Mouse (Mus musculus): ENCODE measurements around the gene Gm20388. TPM values are rescaled to one million over a fixed set of nuclear protein-coding genes. Genes with fewer than 3 reads are reported as not detected.

The Gm20388 gene
- polyA plus RNA-seq, 1 experiment from 2014 or later, result 12.4 TPM

DNA sequence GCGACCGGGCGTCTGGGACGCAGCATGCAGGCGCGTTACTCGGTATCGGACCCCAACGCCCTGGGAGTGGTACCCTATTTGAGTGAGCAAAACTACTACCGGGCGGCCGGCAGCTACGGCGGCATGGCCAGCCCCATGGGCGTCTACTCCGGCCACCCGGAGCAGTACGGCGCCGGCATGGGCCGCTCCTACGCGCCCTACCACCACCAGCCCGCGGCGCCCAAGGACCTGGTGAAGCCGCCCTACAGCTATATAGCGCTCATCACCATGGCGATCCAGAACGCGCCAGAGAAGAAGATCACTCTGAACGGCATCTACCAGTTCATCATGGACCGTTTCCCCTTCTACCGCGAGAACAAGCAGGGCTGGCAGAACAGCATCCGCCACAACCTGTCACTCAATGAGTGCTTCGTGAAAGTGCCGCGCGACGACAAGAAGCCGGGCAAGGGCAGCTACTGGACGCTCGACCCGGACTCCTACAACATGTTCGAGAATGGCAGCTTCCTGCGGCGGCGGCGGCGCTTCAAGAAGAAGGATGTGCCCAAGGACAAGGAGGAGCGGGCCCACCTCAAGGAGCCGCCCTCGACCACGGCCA is 1206.0 kb downstream of the Gm20388 start:
- Histone ChIP-seq H3K4me1 (ENCODE audit: control insufficient read depth, insufficient read depth, low read depth, low read length) (peaks cover 15% of the 10 kb centered on the region), H3K9me3 (ENCODE audit: control insufficient read depth, low read length) (peaks cover 4% of the 10 kb centered on the region; the same call in 1 of the 2 replicates), H3K4me2 (ENCODE audit: low read length) (peak overlapping the region; percentile 63), H3K27ac (ENCODE audit: low read depth, low read length) (no peak overlapping the region), H3K9ac (ENCODE audit: low read depth, low read length) (peak overlapping the region; percentile 38), H3K36me3 (ENCODE audit: control insufficient read depth, insufficient read depth, low read length) (no peaks in the 10 kb centered on the region), H3K4me3 (ENCODE audit: low read length) (peak overlapping the region; percentile 39), H3K27me3 (replicated peaks; ENCODE audit: control insufficient read depth, insufficient read depth, low read length) (peaks cover 70% of the 10 kb centered on the region)
- no peak for ATAC-seq
- WGBS, result under 1% methylated on average over 55 of the region's 55 CpGs

DNA sequence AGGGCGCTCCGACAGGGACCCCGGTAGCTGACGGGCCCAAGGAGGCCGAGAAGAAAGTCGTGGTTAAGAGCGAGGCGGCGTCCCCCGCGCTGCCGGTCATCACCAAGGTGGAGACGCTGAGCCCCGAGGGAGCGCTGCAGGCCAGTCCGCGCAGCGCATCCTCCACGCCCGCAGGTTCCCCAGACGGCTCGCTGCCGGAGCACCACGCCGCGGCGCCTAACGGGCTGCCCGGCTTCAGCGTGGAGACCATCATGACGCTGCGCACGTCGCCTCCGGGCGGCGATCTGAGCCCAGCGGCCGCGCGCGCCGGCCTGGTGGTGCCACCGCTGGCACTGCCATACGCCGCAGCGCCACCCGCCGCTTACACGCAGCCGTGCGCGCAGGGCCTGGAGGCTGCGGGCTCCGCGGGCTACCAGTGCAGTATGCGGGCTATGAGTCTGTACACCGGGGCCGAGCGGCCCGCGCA is 1206.6 kb downstream of the Gm20388 start:
- WGBS, result 1% methylated on average over 46 of the region's 62 CpGs
- Histone ChIP-seq H3K4me1 (ENCODE audit: control insufficient read depth, insufficient read depth, low read depth, low read length) (peaks cover 15% of the 10 kb centered on the region), H3K9ac (ENCODE audit: low read depth, low read length) (peak overlapping the region; percentile 38), H3K4me2 (ENCODE audit: low read length) (peak overlapping the region; percentile 32; the same call in 1 of the 2 replicates), H3K27me3 (replicated peaks; ENCODE audit: control insufficient read depth, insufficient read depth, low read length) (peaks cover 73% of the 10 kb centered on the region), H3K9me3 (ENCODE audit: control insufficient read depth, low read length) (peaks cover 4% of the 10 kb centered on the region; the same call in 1 of the 2 replicates), H3K36me3 (ENCODE audit: control insufficient read depth, insufficient read depth, low read length) (no peaks in the 10 kb centered on the region), H3K4me3 (ENCODE audit: low read length) (peak overlapping the region; percentile 39), H3K27ac (ENCODE audit: low read depth, low read length) (no peak overlapping the region)
- ATAC-seq, result no peak

DNA sequence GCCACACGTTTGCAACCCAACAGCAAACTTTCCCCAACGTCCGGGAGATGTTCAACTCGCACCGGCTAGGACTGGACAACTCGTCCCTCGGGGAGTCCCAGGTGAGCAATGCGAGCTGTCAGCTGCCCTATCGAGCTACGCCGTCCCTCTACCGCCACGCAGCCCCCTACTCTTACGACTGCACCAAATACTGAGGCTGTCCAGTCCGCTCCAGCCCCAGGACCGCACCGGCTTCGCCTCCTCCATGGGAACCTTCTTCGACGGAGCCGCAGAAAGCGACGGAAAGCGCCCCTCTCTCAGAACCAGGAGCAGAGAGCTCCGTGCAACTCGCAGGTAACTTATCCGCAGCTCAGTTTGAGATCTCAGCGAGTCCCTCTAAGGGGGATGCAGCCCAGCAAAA is 1207.3 kb downstream of the Gm20388 start:
- Histone ChIP-seq H3K4me3 (ENCODE audit: low read length) (peak overlapping the region; percentile 39), H3K36me3 (ENCODE audit: control insufficient read depth, insufficient read depth, low read length) (no peaks in the 10 kb centered on the region), H3K27me3 (replicated peaks; ENCODE audit: control insufficient read depth, insufficient read depth, low read length) (peaks cover 76% of the 10 kb centered on the region), H3K4me2 (ENCODE audit: low read length) (peak overlapping the region; percentile 6; the same call in 1 of the 2 replicates), H3K27ac (ENCODE audit: low read depth, low read length) (no peak overlapping the region), H3K4me1 (ENCODE audit: control insufficient read depth, insufficient read depth, low read depth, low read length) (peaks cover 15% of the 10 kb centered on the region), H3K9ac (ENCODE audit: low read depth, low read length) (no peak overlapping the region; the same call in 1 of the 2 replicates), H3K9me3 (ENCODE audit: control insufficient read depth, low read length) (peaks cover 4% of the 10 kb centered on the region; the same call in 1 of the 2 replicates)
- ATAC-seq, result no peak
- under 1% methylated on average over 28 of the region's 28 CpGs for WGBS

DNA sequence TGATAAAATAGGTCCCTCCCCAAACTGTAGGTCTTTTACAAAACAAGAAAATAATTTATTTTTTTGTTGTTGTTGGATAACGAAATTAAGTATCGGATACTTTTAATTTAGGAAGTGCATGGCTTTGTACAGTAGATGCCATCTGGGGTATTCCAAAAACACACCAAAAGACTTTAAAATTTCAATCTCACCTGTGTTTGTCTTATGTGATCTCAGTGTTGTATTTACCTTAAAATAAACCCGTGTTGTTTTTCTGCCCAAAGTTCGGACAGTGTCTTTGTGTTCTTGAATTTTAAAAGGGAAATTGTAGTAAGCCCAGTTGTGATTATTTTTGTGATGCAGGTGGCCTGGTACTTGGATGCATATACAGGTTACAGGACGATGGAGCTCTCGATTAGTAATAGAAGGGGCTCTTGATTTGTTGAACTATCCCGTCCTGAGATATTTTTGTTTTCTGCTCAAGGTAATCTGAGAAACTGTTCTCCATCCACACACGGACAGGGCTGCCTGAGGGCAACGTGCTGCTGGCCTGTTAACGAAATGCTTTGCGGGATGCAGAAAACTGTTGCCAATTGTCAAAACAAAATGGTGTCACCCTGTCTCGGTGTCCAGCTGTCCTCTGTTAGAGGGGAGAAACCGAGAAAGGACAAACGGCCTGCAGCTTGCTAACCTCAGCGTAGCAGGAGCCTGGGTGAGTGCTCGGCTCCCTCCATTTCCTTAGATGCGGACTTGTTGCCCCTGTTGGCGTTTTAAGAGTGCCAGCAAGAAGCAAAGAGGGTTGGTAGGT is 1208.2 kb downstream of the Gm20388 start:
- Histone ChIP-seq H3K4me2 (ENCODE audit: low read length) (no peak overlapping the region), H3K27ac (ENCODE audit: low read depth, low read length) (no peak overlapping the region), H3K9ac (ENCODE audit: low read depth, low read length) (no peak overlapping the region), H3K27me3 (replicated peaks; ENCODE audit: control insufficient read depth, insufficient read depth, low read length) (peaks cover 80% of the 10 kb centered on the region), H3K9me3 (ENCODE audit: control insufficient read depth, low read length) (peaks cover 4% of the 10 kb centered on the region; the same call in 1 of the 2 replicates), H3K36me3 (ENCODE audit: control insufficient read depth, insufficient read depth, low read length) (no peaks in the 10 kb centered on the region), H3K4me1 (ENCODE audit: control insufficient read depth, insufficient read depth, low read depth, low read length) (peaks cover 13% of the 10 kb centered on the region), H3K4me3 (ENCODE audit: low read length) (no peak overlapping the region)
- WGBS, result under 1% methylated on average over 18 of the region's 18 CpGs
- ATAC-seq, result no peak

DNA sequence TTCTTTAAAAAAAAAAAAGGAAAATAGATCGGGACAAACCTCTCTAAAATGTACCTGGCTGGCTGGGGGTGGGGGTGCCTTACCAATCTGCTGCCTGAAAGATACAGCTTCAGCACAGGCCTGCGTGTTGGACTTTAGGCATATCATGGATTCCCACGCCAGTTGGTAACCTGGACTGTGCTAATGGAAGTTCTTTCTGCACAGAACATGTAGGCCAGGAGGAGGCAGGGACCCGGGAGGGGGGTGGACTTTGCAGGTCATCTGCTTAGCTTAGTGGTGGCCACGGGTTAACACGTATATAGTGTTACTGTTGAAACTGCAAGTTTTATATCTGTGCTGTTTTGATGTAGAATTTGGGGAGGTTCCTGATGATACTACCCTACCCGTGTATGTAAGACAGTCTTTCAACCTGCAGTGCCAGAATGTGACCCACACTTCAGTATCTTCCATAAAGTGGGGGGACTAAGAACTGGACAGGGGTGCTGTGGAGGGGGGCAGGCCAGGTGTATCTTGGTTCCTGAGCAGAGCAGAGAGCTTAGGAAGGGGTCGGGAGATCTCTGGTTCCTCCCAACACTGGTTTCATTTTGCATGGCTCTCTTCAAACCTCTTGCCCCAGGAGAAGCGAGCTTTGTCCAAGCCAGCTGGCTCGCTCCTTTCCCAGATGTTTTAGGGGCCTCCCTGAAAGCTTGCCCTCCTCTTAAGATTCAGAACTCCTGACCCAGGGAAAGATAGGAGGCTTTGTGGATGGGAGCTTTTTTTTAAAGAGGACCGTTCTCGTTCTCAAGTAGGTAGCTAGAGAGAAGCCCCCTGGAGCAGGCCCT is 1209.2 kb downstream of the Gm20388 start:
- Histone ChIP-seq H3K4me2 (ENCODE audit: low read length) (no peak overlapping the region), H3K4me3 (ENCODE audit: low read length) (0 out of 2 replicates have a peak overlapping the region, but pooled peaks have one; percentile 3), H3K9me3 (ENCODE audit: control insufficient read depth, low read length) (peaks cover 4% of the 10 kb centered on the region; the same call in 1 of the 2 replicates), H3K36me3 (ENCODE audit: control insufficient read depth, insufficient read depth, low read length) (no peaks in the 10 kb centered on the region), H3K9ac (ENCODE audit: low read depth, low read length) (no peak overlapping the region), H3K27ac (ENCODE audit: low read depth, low read length) (no peak overlapping the region), H3K4me1 (ENCODE audit: control insufficient read depth, insufficient read depth, low read depth, low read length) (peaks cover 13% of the 10 kb centered on the region), H3K27me3 (replicated peaks; ENCODE audit: control insufficient read depth, insufficient read depth, low read length) (peaks cover 82% of the 10 kb centered on the region)
- ATAC-seq, result no peak
- WGBS, result 8% methylated on average over 12 of the region's 12 CpGs

DNA sequence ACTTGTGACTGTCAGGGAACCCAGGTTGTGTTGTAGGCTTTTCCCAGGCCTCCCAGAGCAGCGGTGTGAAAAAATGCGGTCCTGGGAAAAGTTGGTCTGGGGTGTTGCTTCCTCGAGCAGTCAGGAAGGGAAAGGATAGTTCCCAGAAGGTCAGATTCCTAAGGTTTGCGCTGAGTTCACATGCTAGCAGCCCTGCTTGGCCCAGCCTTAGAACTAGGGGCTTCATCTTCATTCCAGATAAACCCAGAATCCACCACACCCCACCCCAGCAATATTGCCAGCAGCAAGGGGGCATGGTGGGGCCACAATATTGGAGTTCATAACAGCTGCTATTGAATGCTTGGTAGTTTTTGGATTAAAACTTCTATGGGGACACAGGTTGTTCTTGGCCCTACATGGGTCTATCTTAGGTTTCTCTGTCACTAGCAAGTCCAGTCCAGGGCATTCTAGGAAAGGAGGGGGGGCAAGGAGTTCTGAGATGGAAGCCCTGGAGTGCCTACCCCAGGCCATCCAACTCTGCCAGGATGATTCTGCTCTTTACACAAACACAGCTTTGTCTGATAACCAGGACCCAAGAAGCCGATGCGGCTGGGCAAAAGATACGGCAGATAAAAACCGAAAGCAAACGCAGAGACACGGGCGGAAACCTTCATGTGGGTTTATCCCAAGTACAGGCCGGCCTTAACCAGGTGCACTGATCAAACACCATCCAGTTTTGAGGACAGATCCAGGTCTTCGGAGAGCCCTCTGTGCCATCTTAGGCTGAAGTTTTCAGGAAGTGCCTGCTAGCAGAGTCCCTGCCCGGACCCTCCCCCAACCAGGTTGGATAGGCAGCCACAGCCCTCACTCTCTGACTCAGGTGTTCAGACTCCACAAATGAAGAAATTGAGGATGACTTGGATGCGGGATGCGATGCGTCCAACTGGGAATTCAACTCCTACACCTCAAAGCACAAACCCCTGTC is 1210.1 kb downstream of the Gm20388 start:
- Histone ChIP-seq H3K9ac (ENCODE audit: low read depth, low read length) (no peak overlapping the region), H3K4me2 (ENCODE audit: low read length) (no peak overlapping the region), H3K27me3 (replicated peaks; ENCODE audit: control insufficient read depth, insufficient read depth, low read length) (peaks cover 83% of the 10 kb centered on the region), H3K4me3 (ENCODE audit: low read length) (0 out of 2 replicates have a peak overlapping the region, but pooled peaks have one; percentile 3), H3K36me3 (ENCODE audit: control insufficient read depth, insufficient read depth, low read length) (no peaks in the 10 kb centered on the region), H3K4me1 (ENCODE audit: control insufficient read depth, insufficient read depth, low read depth, low read length) (peaks cover 17% of the 10 kb centered on the region), H3K27ac (ENCODE audit: low read depth, low read length) (no peak overlapping the region), H3K9me3 (ENCODE audit: control insufficient read depth, low read length) (peaks cover 4% of the 10 kb centered on the region; the same call in 1 of the 2 replicates)
- no peak for ATAC-seq
- WGBS, result 7% methylated on average over 17 of the region's 17 CpGs

DNA sequence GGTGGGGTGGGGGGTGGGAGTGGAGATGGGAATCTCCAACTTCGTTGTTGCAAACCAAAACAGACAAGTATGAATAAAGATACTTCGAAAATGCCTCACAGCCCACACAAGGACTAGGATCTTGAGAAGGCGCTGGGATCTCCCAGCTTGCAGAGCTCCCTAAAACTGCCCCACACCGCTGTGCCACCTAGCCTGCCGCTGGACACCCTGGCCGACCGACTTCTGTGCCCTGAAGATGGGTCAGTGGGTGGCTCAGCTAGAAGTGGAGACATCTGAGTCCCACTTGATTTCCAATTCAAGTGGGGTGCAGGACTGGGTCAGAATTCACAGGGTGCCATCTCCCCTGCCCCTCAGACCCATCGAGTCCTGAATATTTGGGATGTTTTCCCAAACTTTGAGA is 1211.1 kb downstream of the Gm20388 start:
- Histone ChIP-seq H3K4me3 (ENCODE audit: low read length) (no peak overlapping the region), H3K4me2 (ENCODE audit: low read length) (no peak overlapping the region), H3K36me3 (ENCODE audit: control insufficient read depth, insufficient read depth, low read length) (no peaks in the 10 kb centered on the region), H3K27ac (ENCODE audit: low read depth, low read length) (no peak overlapping the region), H3K27me3 (replicated peaks; ENCODE audit: control insufficient read depth, insufficient read depth, low read length) (peaks cover 81% of the 10 kb centered on the region), H3K9me3 (ENCODE audit: control insufficient read depth, low read length) (peaks cover 4% of the 10 kb centered on the region; the same call in 1 of the 2 replicates), H3K9ac (ENCODE audit: low read depth, low read length) (no peak overlapping the region), H3K4me1 (ENCODE audit: control insufficient read depth, insufficient read depth, low read depth, low read length) (peaks cover 12% of the 10 kb centered on the region)
- no peak for ATAC-seq
- WGBS, result 6% methylated on average over 8 of the region's 8 CpGs

DNA sequence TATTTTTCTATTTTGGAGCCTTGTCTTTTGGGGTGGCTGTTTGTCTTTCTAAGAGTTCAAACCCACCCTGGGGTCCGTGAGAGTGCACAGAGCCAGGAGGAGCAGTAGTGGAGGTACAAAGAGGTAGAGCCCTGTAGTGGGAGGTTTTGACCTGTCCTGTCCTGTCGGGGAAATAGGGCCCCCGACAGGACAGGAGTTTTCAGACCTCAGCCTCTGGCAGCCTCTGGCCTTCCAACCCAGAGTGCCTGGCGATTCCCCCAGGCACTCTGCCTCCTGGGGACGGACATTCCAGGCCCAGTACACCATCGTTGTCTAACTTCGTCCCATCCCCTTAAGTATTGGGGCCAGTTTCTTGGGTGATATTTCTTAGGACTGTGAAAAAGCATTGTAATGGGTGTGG is 1211.7 kb downstream of the Gm20388 start:
- Histone ChIP-seq H3K4me2 (ENCODE audit: low read length) (no peak overlapping the region), H3K4me3 (ENCODE audit: low read length) (no peak overlapping the region), H3K4me1 (ENCODE audit: control insufficient read depth, insufficient read depth, low read depth, low read length) (peaks cover 7% of the 10 kb centered on the region), H3K9me3 (ENCODE audit: control insufficient read depth, low read length) (no peaks in the 10 kb centered on the region), H3K9ac (ENCODE audit: low read depth, low read length) (no peak overlapping the region), H3K27ac (ENCODE audit: low read depth, low read length) (no peak overlapping the region), H3K27me3 (replicated peaks; ENCODE audit: control insufficient read depth, insufficient read depth, low read length) (peaks cover 79% of the 10 kb centered on the region), H3K36me3 (ENCODE audit: control insufficient read depth, insufficient read depth, low read length) (no peaks in the 10 kb centered on the region)
- WGBS, result 7% methylated on average over 7 of the region's 7 CpGs
- no peak for ATAC-seq
